Mouse (Mus musculus) liver, embryonic 14.5 days (tissue): ENCODE measurements around the gene Inka1.

ENCODE experiments used
- CTCF ChIP-seq: IDR thresholded peaks from 2 replicates; pipeline ENCODE4 v1.5.1; 2016; ENCODE audit warnings: antibody characterized with exemption, low read depth, control low read depth
- EP300 ChIP-seq: IDR thresholded peaks from 2 replicates; pipeline ENCODE4 v1.6.1; 2016; ENCODE audit warnings: antibody characterized with exemption, low read depth

- TF ChIP-seq CTCF (no peak), EP300 (no peak)
These were observed 48.8 kb downstream of the Inka1 start for GRCm38 (mm10) chr9:107936831-107937230.
